Mouse (Mus musculus) embryonic facial prominence, embryonic 15.5 days (tissue): Measurements from ENCODE around the gene Rbm8a2. TPM values are rescaled to one million over a fixed set of nuclear protein-coding genes. Genes with fewer than 3 reads are reported as not detected.

Source experiments
- polyA plus RNA-seq: library from polyadenylated mRNA; unstranded; fragments of >200 nt; fragmentation: Nextera tagmentation; extraction: Ambion mirVana; gene quantifications from 2 replicates; pipeline ENCODE4 v1.2.1, GENCODE M21; 2015

Rbm8a2 gene
- polyA plus RNA-seq, 1 experiment from 2014 or later: 0.56 TPM

Other genes starting within 250 kb of the Rbm8a2 start
- gene Exo1, start 98.5 kb downstream of the Rbm8a2 start, polyA plus RNA-seq: 44.1 and 46.5 TPM in 2 replicates
- 0.09 and 0.16 TPM in 2 replicates for gene Gm38100, start 58.8 kb downstream of the Rbm8a2 start, polyA plus RNA-seq